Mouse (Mus musculus) thymus, postnatal 4 days (tissue): Measurements from ENCODE around the gene Tex35.

Experiments
- DNase-seq: peaks from one replicate; pipeline ENCODE4 v3.0.0; 2021

Gene Tex35

DNA sequence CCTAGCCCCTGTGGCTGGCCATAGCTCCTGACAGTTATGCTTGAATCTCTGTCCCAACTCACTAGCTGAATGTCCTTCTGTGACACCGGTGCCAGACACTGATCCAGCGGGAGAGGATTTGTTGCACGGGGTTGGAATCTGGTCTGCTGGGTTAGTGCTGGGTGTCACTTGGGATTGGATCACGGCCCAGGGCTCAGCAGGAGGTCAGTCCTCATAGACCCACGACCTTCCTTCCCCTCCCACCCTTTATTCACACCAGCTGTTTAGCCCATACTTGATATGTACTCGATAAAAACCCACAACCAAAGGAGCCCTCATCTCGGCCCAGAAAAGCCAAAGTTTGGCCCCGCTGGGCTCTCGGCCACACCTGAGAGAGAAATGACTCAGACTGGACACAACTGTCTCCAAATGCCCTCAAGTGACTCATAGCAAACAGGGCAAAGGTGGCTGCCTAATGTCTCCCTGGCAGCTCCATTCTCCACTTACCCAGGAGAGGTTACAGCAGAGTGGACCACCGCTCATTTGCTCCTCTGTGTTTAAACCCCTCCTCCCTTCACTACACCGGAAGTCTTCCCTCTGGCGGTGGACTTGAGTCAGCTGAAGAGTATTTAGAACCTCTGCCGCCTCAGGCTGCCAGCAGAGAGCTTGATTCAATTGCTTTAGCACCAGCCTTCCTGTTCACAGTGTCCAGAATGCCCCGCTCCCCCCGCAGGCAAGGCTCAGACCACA lies 27.2 kb downstream of the Tex35 start:
- DNase-seq, result peak; percentile 70

GRCm38 (mm10) chr1:157080071-157080470 lies 28.4 kb downstream of the Tex35 start:
- no peak for DNase-seq

DNA sequence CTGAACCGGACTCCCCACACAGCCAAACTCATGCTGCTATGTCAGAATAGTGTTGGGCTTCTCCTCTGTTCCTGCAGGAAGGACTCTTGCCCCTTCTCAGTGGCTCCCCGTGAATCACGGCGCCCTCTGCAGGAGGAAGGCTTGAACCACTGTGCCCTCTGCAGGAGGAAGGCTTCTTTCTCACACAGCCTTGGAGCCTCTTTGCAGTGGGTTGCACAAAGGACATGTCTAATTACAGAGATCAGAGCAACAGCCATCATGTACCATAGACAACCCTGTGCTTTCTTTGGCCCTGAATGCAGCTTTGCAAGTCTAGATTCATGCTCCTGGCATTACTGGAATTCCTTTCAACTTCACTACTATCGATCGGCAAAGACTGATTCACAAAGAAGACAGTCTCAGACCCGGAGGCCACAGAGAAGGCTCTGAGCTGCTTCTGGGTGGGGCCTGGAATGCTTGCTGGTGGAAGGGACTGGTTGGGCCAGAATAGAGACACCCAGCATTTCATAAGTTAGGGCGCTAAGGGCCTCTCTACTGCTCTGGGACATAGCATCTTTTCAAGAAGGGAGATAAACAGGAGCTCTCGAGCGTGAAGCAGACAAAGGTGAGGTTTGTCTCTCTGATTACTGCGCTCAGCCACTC lies 29.0 kb downstream of the Tex35 start:
- DNase-seq, result peak; percentile 83

GRCm38 (mm10) chr1:157076781-157077705 lies 31.4 kb downstream of the Tex35 start:
- DNase-seq, result peak; percentile 98

DNA sequence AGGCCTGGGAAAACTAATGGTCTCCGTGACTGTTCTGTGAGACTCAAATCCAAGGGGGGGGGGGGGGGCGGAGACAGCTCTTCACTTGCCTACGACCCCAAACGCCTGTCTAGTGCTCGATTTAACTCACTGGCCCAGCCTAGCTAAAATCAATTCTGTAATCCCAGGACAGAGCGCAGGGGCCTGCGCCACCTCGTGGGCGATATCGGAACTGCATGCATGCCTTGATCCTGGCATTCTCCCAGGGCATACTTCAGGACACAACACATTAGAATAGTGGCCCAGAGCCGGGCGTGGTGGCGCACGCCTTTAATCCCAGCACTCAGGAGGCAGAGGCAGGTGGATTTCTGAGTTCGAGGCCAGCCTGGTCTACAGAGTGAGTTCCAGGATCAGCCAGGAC lies 32.2 kb downstream of the Tex35 start:
- peak; percentile 90 for DNase-seq

DNA sequence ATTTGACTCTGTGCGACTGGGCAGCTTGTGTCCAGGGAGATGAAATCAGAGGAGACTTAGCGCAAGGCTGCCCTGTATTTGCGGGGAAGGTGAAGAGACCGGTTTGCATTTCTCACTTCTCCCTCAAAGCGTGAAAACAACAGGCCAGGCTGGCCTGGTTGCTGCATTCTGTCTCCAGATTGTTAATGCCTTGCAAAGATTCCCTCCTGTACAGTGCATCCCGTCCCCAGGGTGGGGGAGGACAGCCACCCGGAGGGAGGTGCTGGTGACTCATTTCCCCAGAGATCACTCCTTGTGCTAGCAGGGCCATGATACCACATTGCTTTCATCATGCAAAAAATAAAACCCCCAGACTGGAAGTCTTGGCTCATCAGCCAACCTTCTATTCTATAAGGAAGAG lies 33.5 kb downstream of the Tex35 start:
- DNase-seq, result no peak

DNA sequence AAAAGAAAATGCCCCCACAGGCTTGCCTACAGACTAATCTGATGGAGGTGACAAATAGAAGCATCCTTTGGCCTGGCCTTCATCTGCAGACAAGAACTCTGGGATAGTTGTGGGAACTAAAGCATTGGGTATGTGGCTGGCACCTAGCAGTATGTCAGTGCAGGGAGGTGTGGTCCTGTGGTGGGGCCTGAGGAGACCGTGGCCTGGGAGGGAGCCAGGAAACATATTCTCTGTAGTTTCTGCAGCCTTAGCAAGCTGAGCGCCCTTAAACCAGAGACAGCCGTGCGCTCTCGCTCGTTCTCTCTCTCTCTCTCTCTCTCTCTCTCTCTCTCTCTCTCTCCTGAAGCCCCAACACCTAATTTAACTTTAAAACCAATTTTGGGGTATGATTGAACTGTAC lies 34.1 kb downstream of the Tex35 start:
- no peak for DNase-seq

DNA sequence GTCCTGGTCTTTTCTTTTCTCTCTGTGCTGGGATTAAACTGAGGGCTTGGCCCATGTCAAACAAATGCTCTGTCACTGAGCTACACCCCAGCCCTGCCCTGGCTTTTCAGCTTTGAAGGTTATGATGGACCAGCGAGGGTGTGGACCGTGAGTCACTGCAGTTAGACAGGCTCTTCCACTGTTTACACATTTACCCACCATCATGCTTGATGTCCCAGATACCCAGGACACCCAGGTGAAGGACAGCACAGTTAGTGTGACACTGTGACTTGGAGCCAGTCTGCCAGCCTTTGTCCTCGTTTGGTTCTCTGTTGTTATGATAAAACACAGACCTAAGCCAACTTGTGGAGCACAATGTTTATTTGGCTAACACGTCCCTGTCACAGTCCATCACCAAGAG lies 34.9 kb downstream of the Tex35 start:
- DNase-seq, result no peak

- no peak for DNase-seq
Measured at GRCm38 (mm10) chr1:157069181-157069828, 39.2 kb downstream of the Tex35 start.

GRCm38 (mm10) chr1:157068316-157068715 lies 40.2 kb downstream of the Tex35 start:
- DNase-seq, result no peak

DNA sequence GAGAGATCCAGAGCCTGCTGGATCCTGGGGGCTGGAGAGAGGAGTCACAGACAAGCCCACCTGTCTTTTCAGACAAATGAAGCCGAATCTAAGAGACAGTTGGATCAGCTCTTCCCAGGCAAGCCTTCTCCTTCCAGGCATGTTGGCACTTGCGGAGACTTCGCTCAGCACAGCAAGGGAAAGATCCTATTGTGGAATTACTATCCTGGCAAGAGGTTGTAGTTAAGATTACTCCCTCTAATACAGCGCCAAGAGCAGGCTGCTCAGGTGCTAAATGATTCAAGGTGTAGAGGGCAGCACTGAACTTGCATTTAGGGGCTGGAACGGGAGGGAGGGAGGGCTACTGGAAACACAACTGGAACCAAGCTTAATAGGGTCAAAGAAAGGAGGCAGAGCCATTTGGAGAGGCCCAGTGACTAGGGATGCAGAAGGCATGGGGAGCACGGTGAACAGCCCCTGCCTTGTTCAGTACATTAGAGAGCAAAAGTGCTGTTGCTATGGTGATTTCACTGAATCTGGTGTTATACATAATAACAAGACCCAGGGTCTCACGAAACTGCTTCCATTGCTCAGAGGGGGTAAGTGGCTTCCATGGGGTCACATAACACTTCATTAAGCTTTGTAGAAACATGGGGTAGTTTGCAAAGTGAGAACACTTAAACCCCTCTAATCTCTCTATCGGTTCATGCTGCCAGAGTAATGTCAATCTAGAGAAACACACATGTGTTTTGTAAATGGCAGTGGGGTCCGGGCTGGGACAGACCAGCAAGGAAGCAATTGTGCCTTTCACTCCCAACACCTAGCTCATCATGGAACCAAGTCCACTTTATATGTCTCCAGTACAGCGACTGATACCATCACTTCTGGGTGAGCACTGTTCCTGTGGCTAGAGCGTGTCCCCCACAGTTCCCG lies 42.4 kb downstream of the Tex35 start:
- no peak for DNase-seq

GRCm38 (mm10) chr1:157063318-157064115 lies 45.0 kb downstream of the Tex35 start:
- no peak for DNase-seq

GRCm38 (mm10) chr1:157062445-157062825 lies 46.0 kb downstream of the Tex35 start:
- no peak for DNase-seq

DNA sequence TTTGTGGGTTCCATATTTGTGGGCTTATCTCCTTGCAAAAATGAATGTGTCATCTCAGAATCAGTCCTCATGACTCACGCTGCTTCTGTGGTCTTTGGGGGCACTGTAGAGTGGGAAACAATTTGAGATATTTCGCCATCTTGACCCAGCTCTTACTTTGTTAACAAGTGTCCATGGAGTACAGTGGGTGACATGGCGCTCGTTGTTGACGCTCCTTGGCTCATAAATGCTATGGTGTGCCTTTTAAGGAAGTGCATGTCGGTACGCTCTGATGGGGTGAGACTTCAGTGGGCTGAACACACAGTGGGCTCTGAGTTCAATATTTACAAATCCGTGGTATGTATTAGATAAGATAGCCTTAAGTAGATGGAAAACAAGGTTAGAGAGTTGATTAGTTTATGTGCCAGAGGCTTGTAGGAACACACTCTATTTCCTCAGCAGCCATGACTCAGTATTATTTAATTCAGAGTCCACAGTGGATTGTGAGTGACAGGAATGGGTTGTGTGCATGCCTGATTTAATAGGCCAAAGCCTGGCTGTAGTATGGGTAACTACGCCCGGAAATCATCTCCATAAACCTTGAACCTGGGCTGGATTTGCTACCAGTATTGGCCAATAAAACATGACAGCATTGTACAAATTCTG lies 46.6 kb downstream of the Tex35 start:
- no peak for DNase-seq

DNA sequence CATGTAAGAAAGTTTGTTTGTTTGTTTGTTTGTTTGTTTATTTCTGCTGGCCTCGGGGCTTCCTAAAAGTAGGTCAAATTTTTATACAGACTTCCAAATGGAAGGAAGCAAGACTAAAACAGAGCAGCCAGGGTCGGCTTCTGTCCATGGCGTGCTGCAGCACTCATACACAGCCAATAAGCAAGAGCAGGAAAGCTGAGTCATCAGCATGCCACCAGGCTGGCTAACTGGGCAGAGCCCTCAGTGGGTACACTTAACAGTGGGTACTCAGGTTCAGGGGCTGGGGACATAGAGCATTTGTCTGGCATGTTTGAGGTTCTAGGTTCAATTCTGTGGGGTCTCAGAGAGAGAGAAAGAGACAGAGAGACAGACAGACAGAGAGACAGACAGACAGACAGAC lies 47.3 kb downstream of the Tex35 start:
- DNase-seq, result no peak

GRCm38 (mm10) chr1:157060441-157061135 lies 47.9 kb downstream of the Tex35 start:
- DNase-seq, result no peak

DNA sequence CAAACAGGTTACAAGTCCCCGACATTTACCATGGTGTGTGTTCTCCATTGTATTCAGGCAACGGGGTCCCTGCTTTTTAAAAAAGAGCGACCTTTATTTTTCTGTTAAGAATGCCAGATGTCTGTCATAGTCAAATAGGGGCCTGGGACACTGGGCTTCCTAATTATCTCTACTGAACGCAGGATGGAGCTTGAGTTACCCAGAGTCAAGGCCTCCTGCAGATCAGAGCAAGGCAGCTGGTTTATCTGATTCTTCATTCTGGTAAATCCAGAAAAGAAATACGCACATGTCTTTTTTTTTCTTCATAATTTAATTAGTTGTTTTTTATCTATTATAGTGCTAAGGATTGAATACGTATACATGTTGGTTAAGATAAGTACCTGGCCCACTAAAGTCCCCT lies 52.6 kb downstream of the Tex35 start:
- no peak for DNase-seq

- DNase-seq, result no peak
Measured at GRCm38 (mm10) chr1:157055288-157055831, 53.1 kb downstream of the Tex35 start.

DNA sequence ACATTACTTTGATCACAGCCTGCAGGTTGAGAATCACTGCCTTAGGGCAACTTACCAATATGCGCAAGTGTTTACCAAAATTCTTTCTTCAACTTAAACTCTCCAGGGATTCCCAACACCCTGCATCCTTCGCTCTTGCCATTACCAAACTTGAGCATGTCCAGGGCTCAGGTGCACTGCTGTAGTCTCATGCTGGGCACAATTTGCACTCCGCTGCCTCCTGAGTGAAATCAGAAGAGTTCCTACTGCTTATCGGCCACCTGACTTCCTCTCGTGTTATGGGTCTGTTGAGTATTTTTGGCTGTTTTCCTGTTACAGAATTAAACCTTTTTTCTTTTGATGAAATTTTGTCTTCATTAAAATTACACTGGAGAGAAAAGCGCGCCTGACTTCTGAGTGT lies 53.8 kb downstream of the Tex35 start:
- no peak for DNase-seq

- no peak for DNase-seq
Measured at GRCm38 (mm10) chr1:157049886-157050285, 58.6 kb downstream of the Tex35 start.
